Mouse (Mus musculus) olfactory bulb, adult 2 months (tissue): ENCODE data around the gene Itga7.

Source experiments
- CTCF ChIP-seq: fragments of 200-500 bp; IDR thresholded peaks from 2 replicates; pipeline ENCODE4 v1.5.1; 2012; ENCODE audit warnings: low read depth, mild to moderate bottlenecking, low read length, moderate library complexity; ENCODE audit not compliant: insufficient read depth
- POLR2A ChIP-seq: fragments of 200-500 bp; IDR thresholded peaks from 2 replicates; pipeline ENCODE4 v1.6.1; 2012; ENCODE audit warnings: mild to moderate bottlenecking, low read depth, low read length, moderate library complexity; ENCODE audit not compliant: insufficient read depth

DNA sequence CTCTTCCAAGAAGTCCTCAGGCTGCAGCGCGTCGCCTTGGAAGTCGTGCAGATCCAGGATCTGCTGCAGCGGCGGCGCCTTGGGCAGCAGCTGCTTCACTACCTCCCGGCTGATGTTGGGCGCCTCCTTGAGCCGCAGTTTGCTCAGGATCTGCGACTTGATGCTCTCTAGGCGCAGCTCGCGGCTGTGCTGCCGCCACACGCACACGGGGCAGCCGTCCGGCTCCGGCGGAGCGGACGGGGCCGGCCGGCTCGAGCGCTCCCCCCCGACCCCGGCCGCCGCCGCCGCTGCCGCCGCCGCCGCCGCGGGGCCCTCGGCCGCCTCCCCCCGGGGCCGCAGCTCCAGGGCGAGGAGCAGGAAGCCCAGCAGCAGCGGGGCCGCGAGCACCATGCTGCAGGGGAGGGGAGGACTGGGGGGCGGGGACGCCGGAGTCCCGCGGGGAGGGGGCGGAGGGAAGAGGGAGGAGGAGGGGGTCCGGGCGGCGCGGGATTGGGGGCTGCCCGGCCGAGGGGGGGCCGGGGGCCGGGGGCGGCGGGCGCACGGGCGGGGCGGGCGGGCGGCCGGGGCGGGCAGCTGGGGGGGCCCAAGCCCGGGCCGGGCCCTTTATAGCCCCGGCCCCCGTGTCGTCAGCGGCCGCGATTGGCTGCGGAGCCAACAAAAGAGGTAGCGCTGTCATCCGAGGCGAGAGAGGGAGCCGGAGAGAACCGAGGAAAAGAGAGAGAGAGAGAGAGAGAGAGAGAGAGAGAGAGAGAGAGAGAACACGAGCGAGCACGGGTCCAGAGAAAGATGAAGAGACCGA, 42.1 kb upstream of the Itga7 start, which contains the start of gene Gdf11:
- TF ChIP-seq POLR2A (peak; percentile 53), CTCF (no peak)
